Mouse (Mus musculus) erythroblast, embryonic 14.5 days (primary cell): Measurements from ENCODE around the gene H2-Q4.
"Not testable (repeated sequence)": the region's sequence is repeated elsewhere in the genome, so short reads cannot be mapped to it uniquely, and the experiment has no call there.

ENCODE experiments used
- GATA1 ChIP-seq: IDR thresholded peaks from 2 replicates; pipeline ENCODE4 v1.6.1; 2012; ENCODE audit warnings: low read length, inconsistent platforms, mixed read lengths
- TAL1 ChIP-seq: IDR thresholded peaks from 3 replicates; pipeline ENCODE4 v1.6.1; 2012; ENCODE audit warnings: low read length, inconsistent platforms, mixed read lengths

DNA sequence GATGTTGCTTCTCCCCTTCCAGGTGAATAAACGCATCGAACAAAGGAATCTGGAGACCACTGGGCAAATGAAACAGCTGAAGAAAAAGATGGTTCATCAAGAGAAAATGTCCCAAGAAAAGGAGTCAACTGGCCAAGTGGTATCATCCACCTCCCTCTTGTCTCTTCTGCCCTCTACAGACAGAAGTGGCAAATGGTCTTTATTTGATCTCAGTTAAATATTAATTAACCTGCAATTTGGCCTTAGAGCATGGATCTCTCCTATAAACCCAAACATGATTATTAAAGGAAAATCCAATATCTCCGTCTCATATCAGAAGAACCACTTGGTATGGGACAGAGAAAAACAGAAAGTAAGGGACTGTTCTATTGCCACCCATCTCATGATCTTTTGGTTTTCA lies 49.7 kb upstream of the H2-Q4 start:
- not testable (repeated sequence) for TF ChIP-seq GATA1, TAL1
